Mouse (Mus musculus) bone marrow macrophage, adult 2 months (primary cell): ENCODE measurements at regions not wholly inside any gene's neighbourhood (a gene's known extent, or its start where the extent isn't known, plus 50 kb on each side); places are given as distances from the start of the nearest gene placed in this dataset.

Source experiments
- H3K27ac ChIP-seq: 2 replicates; pipeline ENCODE4 v1.5.1; 2012; ENCODE audit warnings: low read depth, low read length; ENCODE audit not compliant: insufficient read depth
- H3K4me1 ChIP-seq: 2 replicates; pipeline ENCODE4 v1.6.1; 2012; ENCODE audit warnings: low read length; ENCODE audit not compliant: control insufficient read depth, insufficient read depth
- H3K4me3 ChIP-seq: 2 replicates; pipeline ENCODE4 v1.5.1; 2012; ENCODE audit warnings: mild to moderate bottlenecking, low read length, moderate library complexity; ENCODE audit not compliant: insufficient read depth
- CTCF ChIP-seq: IDR thresholded peaks from 2 replicates; pipeline ENCODE4 v1.5.1; 2012; ENCODE audit warnings: low read depth, mild to moderate bottlenecking, low read length, moderate library complexity
- POLR2A ChIP-seq: IDR thresholded peaks from 2 replicates; pipeline ENCODE4 v1.6.1; 2012; ENCODE audit warnings: mild to moderate bottlenecking, low read depth, low read length, borderline replicate concordance

DNA sequence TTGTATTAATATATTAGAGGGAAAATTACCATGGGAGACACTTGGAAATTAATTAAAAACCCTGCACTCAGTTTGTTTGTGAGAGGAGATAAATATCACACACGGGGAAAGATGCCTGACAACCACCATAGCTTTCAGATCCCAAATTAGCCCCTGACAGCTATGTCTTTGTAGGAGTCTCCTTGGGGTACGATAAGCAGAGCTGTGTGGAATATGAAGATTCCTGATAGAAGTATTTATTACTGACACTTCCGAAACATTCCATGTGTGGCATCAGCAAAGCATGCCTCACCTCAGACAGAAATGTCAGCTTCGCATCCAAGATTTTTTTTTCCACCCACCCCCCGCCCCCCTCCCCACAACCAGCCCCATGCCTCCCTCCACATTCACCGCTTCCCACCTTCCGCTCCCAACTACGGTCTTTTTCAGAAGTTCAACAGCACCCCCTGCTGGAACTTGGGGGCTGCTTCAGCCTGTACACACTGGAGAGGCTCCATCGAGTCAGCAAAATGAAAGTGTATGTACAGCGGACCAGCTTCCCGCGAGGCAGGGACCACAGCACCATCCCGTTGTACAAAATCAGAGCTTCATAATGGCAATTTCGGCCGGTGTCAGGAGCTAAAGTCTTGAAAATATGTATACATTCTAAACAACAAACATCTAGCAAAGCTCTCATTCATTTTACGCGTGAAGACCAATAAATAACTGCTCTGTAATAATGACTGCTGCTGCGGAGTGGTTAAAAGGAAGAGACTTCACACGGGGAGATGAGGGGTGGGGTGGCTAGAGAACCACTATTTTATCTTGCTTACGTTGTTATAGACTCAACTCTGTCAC, 66.7 kb downstream of the Rwdd3 start:
- peak; percentile 65 for TF ChIP-seq CTCF
- no peak for TF ChIP-seq POLR2A
- H3K4me1 ChIP-seq: no peaks in the 10 kb centered on the region
- H3K27ac ChIP-seq: no peak overlapping the region
- H3K4me3 ChIP-seq: peak overlapping the region; percentile 40; the same call in 1 of the 2 replicates

DNA sequence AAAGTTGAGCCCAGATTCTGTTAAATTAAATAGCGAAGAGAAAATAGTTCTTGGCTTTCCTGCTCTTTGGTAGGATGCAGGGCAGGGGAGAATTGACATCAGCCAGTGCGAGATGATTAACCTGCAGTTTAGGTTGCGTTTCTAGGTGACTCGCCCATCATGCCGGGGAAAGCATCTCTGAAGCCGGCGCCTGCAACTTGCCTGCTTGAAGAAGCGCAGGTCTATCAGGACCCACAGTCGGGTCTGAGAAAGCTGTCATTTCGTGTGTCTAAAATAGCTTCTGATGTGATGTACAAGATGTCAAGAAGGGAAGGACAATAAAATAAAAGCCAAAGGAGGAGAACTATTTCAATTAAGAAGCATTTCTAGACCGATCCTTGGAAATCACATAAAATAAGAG, 68.6 kb downstream of the Rwdd3 start:
- H3K4me1 ChIP-seq: no peaks in the 10 kb centered on the region
- TF ChIP-seq POLR2A (no peak), CTCF (no peak)
- no peak overlapping the region for H3K4me3 ChIP-seq
- H3K27ac ChIP-seq: no peak overlapping the region

DNA sequence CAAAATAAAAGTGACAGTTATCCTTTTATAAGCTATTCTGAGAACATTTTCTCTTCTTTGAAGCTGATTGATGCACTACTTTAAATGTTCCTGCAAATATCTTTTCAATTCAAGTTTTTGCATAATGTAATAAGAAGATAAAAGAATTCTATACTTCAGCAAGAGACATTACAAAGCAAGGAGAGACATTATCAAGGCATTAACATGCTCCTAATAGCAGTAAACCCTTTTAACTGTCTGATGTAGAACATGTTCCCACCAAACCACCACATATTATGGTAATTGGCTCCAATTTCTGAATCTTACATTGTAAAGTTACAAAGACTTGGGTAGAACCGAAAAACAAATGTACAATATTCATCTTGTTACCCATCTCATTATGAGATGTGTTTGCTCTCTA, 69.4 kb downstream of the Rwdd3 start:
- Histone ChIP-seq H3K4me3 (no peak overlapping the region), H3K4me1 (no peaks in the 10 kb centered on the region), H3K27ac (no peak overlapping the region)
- TF ChIP-seq POLR2A (no peak), CTCF (no peak)

DNA sequence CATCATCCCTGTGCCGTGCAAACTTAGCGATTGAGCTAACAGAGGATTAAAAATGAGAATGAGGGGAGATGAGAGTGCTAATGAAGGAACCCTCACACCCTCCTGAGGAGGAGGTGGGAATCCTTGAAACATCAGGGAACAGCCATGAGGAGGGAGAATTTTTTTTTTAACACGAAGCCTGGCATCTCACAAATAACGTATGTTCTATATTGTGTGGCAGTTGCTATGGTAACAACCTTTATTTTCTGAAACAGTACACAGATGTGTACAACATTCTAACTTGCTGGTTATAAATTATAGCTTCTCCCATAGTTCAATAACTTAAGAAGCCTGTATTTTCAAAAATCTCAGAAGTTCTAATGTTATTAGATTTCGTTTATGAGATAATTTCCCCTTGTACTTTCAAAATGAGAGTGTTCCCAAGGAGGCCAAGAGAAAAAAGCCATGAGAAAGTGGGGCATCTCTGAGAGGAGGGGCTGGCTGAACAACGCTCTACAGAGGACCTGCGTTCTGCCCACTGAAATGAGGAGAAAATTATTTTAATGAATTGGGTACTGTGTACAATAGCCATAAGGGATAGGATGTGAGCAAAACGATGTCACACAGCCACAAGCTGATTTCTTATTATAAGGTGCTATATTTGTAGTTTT, 71.2 kb downstream of the Rwdd3 start:
- no peak overlapping the region for H3K4me3 ChIP-seq
- no peaks in the 10 kb centered on the region for H3K4me1 ChIP-seq
- no peak for TF ChIP-seq POLR2A
- TF ChIP-seq CTCF: no peak
- no peak overlapping the region for H3K27ac ChIP-seq

DNA sequence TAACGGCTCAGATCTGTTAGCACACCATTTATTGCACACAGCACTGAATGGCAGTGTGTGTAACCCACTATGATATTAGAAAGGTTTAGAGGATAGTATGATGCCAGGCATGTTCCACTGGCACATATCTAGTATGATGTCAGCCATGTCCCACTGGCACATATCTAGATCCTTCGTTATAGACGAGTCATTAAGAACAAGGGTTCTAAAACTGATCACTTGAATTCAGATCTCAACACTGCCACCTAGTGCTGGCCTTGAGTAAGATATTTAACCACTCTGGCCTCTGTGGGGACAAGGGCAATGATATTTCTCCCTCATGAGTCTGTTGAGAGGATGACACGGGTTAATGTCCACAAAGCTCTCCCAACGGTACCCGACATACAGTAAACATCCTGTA, 78.0 kb downstream of the Rwdd3 start:
- no peak for TF ChIP-seq CTCF
- TF ChIP-seq POLR2A: no peak
- no peak overlapping the region for H3K4me3 ChIP-seq
- H3K27ac ChIP-seq: no peak overlapping the region
- H3K4me1 ChIP-seq: no peaks in the 10 kb centered on the region

DNA sequence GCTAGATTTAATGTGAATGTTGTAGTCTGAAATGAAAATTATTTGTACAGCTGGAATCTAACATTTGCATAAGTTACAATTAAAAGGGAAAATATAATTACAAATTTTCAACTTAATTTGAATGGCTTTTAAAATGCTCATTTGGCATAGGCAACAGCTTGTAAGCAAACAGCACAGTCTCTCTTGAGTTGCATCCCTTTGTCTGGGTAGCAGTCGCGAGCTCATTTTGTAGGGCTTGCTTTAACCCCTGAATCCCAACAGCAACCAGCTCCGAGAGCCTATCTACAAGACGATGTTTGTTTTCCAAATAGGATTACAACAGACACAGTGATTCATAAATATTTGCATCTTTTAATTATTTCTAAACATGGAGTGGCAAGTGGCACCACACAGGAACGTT, 82.8 kb downstream of the Rwdd3 start:
- no peaks in the 10 kb centered on the region for H3K4me1 ChIP-seq
- no peak overlapping the region for H3K4me3 ChIP-seq
- TF ChIP-seq POLR2A (no peak), CTCF (no peak)
- no peak overlapping the region for H3K27ac ChIP-seq

DNA sequence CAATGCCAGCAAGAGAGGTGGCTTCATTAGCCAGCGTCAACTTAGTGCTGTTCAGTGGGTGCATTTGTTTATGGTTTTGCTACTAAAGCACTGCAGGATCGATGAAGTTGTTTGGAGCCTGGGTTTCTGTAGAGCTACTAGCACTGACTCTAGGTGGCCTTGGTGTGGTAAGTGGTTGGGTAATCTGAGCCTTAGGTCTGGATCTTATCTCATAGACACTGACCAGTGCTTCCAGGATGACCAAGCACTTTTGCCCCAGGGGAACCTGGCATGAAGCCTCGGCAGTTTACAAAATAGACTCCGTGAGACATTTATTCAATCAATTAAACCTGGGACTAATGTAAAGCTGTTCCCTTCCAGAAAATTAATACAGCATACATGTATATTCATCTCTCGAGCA, 102.8 kb downstream of the Rwdd3 start:
- Histone ChIP-seq H3K4me3 (no peak overlapping the region), H3K27ac (no peak overlapping the region), H3K4me1 (no peaks in the 10 kb centered on the region)
- TF ChIP-seq CTCF (no peak), POLR2A (no peak)

DNA sequence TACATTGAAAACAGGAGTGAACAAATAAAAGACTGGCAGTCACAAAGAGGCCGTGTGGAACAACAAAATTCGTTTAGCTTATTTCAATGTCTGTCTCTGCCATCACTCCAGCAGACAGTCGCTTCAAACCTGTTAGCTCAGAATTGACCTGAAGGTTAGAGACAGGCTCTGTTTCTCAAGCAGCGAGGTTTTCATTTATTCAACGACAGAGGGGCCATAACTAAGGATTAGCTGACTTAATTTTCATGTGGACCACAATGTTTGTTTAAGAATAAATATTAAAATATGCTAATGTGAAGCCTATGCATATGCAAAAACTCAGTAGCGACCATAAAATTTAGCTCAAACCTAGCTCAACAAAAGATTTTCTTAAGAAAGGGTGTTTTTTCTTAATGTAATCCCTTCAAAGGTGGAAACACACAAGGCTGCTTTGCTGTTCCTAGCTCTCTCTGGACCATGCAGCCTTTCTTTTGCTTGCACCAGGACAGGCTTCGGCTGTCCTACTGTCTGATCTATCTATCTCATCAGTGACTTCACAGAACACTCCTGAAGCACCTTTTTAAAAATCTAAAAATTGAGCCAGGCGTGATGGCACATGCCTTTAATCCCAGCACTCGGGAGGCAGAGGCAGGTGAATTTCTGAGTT, 135.5 kb downstream of the Rwdd3 start:
- TF ChIP-seq POLR2A (no peak), CTCF (no peak)
- no peaks in the 10 kb centered on the region for H3K4me1 ChIP-seq
- H3K27ac ChIP-seq: no peak overlapping the region
- H3K4me3 ChIP-seq: no peak overlapping the region

DNA sequence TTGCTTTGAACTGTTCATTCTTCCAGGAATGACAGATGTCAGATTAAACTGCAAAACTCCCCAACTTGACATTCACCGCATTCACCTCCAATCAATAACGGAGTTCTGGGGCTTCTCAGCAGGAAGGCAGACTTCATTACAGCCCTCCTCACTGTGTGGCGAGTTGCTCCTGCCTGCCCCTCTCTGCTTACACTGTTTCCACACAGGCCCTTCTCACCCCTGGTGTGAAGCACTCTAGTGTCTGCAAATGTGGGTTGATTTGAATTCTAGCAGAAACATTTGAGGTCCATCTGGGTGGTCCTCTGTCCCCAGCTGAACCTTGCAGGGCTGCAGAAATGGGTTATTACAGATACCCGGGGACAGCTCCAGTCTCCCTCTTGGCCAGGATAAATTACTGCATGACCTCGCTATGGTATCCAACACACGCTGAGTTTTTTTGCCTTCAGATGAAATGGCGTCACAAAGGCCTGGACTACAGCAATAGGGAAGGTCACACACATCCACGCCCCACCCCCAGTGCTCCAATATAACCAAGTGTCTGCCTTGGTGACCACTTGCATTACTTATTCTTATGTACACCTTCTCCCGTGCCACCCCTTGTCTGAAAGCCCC, 145.8 kb downstream of the Rwdd3 start:
- H3K4me1 ChIP-seq: no peaks in the 10 kb centered on the region
- H3K27ac ChIP-seq: no peak overlapping the region
- no peak overlapping the region for H3K4me3 ChIP-seq
- TF ChIP-seq CTCF: no peak
- TF ChIP-seq POLR2A: no peak
